Mouse (Mus musculus) neural tube, embryonic 11.5 days (tissue): Measurements from ENCODE around the gene Bclaf3. TPM values are rescaled to one million over a fixed set of nuclear protein-coding genes. Genes with fewer than 3 reads are reported as not detected.

Experiments
- ATAC-seq: fragments of 200-750 bp; cut with Nextera tagmentation; 2 replicates; pipeline ENCODE4 v1.8.0; 2017; ENCODE audit warnings: moderate number of reproducible peaks, mild to moderate bottlenecking, moderate TSS enrichment, moderate library complexity; ENCODE audit not compliant: insufficient read depth, low FRiP score, low TSS enrichment
- DNase-seq: peaks from one replicate; pipeline ENCODE4 v3.0.0-alpha.2; 2015; ENCODE audit warnings: low spot score
- H3K27ac ChIP-seq: fragments of 300-500 bp; sonication (generic); 2 replicates; pipeline ENCODE4 v1.5.1; 2014; ENCODE audit warnings: low read depth, mild to moderate bottlenecking, low read length
- H3K27me3 ChIP-seq: fragments of 300-500 bp; sonication (generic); 2 replicates; pipeline ENCODE4 v1.6.1; 2014; ENCODE audit warnings: mild to moderate bottlenecking, low read length, mixed read lengths; ENCODE audit not compliant: control insufficient read depth, insufficient read depth
- H3K36me3 ChIP-seq: fragments of 300-500 bp; sonication (generic); 2 replicates; pipeline ENCODE4 v1.6.1; 2014; ENCODE audit warnings: mild to moderate bottlenecking, low read length, moderate library complexity, mixed read lengths; ENCODE audit not compliant: control insufficient read depth, insufficient read depth
- H3K4me1 ChIP-seq: fragments of 300-500 bp; sonication (generic); 2 replicates; pipeline ENCODE4 v1.6.1; 2014; ENCODE audit warnings: low read length, mixed read lengths; ENCODE audit not compliant: control insufficient read depth, insufficient read depth
- H3K4me2 ChIP-seq: fragments of 300-500 bp; sonication (generic); 2 replicates; pipeline ENCODE4 v1.6.1; 2014; ENCODE audit warnings: low read depth, mild to moderate bottlenecking, moderate library complexity
- H3K4me3 ChIP-seq: fragments of 300-500 bp; sonication (generic); 2 replicates; pipeline ENCODE4 v1.5.1; 2014; ENCODE audit warnings: low read depth, low read length
- H3K9ac ChIP-seq: fragments of 300-500 bp; sonication (generic); 2 replicates; pipeline ENCODE4 v1.6.1; 2014; ENCODE audit warnings: mild to moderate bottlenecking, low read length
- H3K9me3 ChIP-seq: fragments of 300-500 bp; sonication (generic); 2 replicates; pipeline ENCODE4 v1.6.1; 2016; ENCODE audit warnings: low read length; ENCODE audit not compliant: control insufficient read depth
- WGBS: fragments of 180-500 bp; shearing (Covaris S2); extraction: QIAGEN DNeasy Blood & Tissue Kit; methylation state at CpG from one replicate; pipeline ENCODE4 v1.1.7; 2014; 5-methylcytosine and 5-hydroxymethylcytosine counted together
- polyA plus RNA-seq: library from polyadenylated mRNA; unstranded; fragments of >200 nt; fragmentation: Nextera tagmentation; extraction: Ambion mirVana; gene quantifications from 2 replicates; pipeline ENCODE4 v1.2.1, GENCODE M21; 2014

Gene Bclaf3
- polyA plus RNA-seq, 1 experiment from 2014 or later = 25.7 TPM

- ATAC-seq (no peak), DNase-seq (no peak)
- no peak overlapping the region for H3K9ac ChIP-seq
- no peaks in the 10 kb centered on the region for H3K9me3 ChIP-seq
- no peak overlapping the region for H3K4me3 ChIP-seq
- H3K27me3 ChIP-seq = no peaks in the 10 kb centered on the region
- no peak overlapping the region for H3K27ac ChIP-seq
- 91% methylated on average over 4 of the region's 4 CpGs for WGBS
- H3K4me1 ChIP-seq = no peaks in the 10 kb centered on the region
- no peaks in the 10 kb centered on the region for H3K36me3 ChIP-seq
- no peak overlapping the region for H3K4me2 ChIP-seq
These were observed 112.2 kb downstream of the Bclaf3 start for GRCm38 (mm10) chrX:159638500-159639227.

GRCm38 (mm10) chrX:159639991-159640390 lies 113.5 kb downstream of the Bclaf3 start:
- Histone ChIP-seq H3K27ac (no peak overlapping the region), H3K4me2 (no peak overlapping the region), H3K4me3 (no peak overlapping the region), H3K4me1 (no peaks in the 10 kb centered on the region), H3K36me3 (no peaks in the 10 kb centered on the region), H3K9me3 (no peaks in the 10 kb centered on the region), H3K27me3 (no peaks in the 10 kb centered on the region), H3K9ac (no peak overlapping the region)
- ATAC-seq = no peak
- WGBS = 78% methylated on average over 4 of the region's 4 CpGs
- DNase-seq = no peak

Other genes starting within 250 kb of the Bclaf3 start
- 138 and 144 TPM in 2 replicates for gene Eif1ax, start 154.5 kb upstream of the Bclaf3 start, polyA plus RNA-seq
- gene Map7d2, start 112.1 kb upstream of the Bclaf3 start, polyA plus RNA-seq = 14.9 and 15.1 TPM in 2 replicates
- gene Sh3kbp1, start 100.6 kb downstream of the Bclaf3 start, polyA plus RNA-seq = 39.7 and 42.6 TPM in 2 replicates